Mouse (Mus musculus) kidney, postnatal 14 days (tissue): ENCODE results near the gene Nmur1.

ENCODE experiments used
- DNase-seq: peaks from one replicate; pipeline ENCODE4 v3.0.0; 2022; ENCODE audit warnings: mixed read lengths

The Nmur1 gene

DNA sequence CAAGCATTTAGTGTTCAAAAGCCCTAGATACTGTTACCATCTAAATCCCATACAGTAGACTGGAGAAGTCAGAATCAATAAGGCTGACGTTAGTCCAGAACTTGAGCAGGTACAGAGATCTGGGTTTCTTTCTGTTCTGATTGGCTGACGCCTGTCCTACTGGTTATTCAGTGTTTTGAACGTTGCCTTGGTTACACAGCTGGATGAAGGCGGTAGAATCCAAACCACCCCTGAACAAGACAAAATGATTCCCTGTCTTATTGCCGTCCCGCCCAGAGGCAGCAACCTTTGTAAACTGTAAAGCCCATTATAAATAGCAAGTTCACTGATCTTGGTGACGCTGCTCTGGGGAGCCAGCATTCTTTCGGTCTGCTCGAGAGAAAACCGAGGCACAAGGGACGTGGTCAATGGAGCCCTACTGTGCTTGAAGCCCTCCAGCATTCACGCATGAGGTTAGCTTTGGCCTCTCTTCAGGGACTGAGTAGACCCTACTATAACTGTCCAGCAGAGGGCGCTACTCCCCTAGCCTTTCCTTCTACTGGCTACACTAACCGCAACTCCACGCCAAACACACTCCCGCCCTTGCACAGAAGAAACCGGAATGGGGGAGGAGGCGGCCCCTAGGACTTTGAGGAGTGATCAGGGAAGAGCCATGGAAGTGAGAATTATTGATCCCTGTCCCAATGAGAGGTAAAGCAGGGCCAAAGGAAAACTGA, 14.3 kb upstream of the Nmur1 start:
- DNase-seq: peak; percentile 95

DNA sequence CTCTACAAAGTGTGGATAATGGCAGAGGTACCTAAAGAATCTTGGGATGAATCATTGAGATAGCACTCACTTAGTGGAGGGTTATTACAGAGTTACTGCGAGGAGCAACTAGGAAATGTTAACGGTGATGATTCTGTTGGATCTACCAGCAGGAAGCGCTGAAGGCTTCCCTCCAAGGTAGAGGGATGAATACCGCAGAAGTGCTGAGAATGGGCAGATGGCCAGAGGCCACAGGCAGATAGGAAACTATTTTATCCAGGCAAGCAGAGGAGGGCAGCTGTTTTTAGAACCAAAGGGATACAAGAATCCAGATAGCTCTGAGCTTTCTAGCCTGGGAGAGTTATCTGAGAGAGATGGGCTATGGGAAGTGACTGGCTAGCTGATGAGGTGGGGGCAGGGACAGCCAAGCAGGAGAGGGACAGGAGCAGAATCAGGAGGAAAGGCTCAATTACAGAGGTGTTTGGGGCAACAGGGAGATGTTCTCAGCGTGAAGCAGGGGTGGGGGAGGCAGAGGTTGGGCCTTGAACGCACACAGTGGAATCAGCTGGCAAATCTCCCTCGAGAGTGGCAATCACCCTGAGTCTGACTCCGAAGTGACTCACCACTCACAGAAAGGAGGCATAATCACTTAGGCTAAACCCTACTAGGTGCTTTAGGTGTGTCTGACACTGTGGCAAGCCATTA, 13.6 kb upstream of the Nmur1 start:
- DNase-seq: no peak

DNA sequence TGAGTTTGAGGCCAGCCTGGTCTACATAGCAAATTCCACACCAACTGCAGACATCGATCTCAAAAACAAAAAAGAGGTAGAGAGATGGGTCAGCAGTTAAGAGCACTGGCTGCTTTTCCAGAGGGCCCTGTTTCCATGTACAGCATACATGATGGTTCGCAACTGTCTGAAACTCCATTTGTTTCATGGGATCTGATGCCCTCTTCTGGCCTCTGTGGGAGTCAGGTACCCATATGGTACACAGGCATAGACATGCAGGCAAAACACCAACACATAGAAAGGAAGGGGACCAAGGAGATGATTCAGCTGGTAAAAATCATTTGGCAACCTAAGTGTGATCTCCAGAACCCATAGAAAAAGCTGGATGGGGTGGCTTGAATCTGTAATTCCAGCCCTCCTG, 12.5 kb upstream of the Nmur1 start:
- DNase-seq: no peak

DNA sequence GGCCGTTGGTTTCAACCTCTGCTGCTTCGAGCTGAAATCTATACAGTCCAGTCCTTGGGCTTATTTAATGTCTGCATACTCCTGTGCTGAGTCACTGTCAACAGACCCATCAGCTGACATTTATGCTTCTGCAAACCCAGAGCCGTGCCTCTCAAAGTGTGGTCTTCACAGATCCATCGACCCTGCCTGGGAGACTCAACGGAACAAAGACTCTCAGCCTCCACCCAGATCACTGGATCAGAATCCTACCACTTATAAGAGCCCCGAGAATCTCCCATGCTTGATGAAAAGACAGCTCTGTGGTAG, 11.9 kb upstream of the Nmur1 start:
- DNase-seq: no peak

DNA sequence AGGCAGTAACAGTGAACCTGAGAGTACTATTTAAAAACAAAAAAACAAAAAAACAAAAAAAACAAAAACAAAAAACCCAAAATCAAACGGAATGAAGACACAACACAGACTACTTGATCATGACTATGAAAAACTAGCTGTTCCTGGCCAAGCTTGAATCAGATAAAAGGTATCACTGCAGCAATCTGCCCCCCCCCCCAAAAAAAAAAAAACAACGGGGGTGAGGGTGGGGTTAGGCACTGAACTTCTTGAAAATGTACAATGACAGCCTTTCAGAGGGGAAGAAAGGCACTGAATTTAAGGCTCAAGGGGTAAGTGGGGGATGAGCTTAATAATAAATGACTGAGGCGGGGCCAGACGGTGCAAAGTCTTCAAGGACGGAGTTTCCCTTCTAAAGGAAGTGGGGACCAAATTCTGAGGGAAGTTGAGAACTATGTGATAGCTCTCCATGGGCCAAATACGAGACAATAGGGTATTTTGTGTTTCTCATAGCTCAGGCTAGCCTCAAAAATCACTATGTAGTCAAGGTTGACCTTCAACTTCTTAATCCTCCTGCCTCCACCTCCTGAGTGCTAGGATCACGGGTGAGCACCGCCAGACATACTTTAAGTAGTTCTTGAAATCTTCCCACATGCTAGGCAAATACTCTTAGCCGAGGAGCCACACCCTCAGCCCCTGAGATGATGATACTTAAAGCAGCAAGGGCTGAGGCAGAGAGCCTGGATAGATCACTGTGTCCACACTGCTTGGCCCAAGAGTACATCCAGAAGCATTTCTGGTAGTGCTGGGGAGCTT, 11.4 kb upstream of the Nmur1 start:
- no peak for DNase-seq

DNA sequence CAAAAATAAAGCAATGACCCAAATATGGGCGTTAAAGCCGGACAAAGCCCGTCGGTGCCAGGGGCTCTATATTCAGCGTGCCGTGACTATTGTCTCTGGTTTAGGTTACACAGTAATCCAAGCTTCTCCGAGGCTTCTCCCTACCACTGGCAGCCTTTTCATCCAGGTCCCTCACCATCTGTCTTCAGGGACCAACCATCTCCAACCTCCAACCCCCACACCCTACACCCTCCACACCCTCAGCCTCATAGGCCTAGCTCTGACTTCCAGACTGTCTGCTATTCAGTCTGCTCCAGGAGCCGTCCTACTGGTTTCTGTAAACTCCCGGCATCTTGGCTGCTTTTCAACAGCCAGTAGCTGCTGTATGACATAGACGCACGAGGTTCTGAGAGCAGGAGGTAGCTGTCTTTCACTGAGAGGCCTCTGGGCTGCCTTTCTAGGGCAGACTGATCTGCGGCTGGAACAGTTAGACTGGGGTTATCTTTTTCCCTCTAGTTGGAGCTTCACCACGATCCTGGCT, 9.3 kb upstream of the Nmur1 start:
- peak; percentile 74 for DNase-seq

DNA sequence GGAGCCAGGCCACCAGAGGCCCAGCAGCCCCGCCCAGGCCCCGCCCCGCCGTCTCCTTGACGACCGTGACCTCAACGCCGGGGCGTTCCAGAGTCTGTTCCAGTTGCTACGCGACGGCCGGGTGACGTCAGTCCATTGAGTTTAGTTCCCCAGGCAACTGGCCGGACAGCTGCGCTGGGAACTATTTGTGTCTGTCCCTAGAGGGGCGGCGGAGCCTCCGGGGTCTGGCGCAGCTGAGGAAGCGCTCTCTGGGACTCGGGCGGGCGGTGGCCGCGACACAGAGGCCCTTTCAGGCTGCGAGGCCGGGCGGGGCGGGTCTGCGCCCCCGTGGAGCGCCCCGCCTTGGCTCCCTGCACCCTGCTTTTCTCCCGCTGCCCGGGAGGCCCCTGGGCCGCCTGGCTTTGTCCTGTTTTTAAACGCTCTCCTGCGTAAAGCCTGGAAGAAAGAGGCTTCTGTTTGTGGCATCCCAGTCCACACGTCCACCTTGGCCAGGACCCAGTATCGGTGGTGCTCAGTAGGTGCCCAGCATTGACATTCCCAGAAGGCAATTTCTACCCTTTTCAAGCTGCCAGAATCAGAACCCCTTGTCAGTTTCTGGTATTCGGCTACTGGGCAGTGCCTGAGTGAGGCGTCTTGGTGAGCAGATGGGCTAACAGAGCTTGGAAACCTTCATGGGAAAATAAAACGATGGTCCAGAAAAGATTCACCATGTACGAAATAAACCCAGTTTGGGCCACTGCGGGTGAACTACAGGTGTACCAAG, 8.6 kb upstream of the Nmur1 start:
- peak; percentile 100 for DNase-seq

DNA sequence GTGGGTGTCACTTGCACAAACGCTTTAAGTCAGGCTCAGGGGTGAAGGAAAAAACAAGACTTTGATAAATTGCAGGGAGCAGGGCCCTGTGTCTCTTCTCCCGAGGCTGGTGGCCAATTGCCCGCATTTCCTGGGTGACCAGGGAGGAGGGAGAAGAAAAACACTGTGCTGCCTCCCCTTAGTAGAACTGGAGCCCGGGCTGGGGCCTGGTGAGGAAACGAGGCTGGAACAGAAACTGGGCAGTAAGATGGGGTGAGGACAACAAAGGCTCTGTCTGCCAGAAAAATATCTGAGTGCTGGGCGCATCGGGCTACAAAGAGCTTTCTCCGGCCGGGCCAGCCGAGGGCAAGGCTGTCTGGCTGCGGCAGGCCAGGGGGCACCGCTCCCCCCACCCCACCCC, 8.0 kb upstream of the Nmur1 start:
- no peak for DNase-seq

DNA sequence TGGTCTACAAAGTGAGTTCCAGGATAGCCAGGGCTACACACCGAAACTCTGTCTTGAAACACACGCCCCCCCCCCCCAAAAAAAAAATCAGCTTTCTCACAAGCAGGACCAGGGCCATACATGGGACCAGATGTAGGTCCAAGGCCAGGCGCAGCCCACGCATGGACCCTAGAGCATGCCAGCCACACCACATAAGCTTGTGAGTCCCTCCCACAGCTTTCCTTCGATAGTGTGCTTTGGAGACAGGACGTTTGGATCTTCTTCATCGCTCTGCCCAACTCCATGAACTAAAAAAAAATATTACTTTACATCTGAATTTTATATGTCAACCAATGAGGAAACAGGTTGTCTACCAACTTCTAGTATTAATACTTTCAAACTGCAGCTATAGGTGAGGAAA, 7.3 kb upstream of the Nmur1 start:
- DNase-seq: no peak

DNA sequence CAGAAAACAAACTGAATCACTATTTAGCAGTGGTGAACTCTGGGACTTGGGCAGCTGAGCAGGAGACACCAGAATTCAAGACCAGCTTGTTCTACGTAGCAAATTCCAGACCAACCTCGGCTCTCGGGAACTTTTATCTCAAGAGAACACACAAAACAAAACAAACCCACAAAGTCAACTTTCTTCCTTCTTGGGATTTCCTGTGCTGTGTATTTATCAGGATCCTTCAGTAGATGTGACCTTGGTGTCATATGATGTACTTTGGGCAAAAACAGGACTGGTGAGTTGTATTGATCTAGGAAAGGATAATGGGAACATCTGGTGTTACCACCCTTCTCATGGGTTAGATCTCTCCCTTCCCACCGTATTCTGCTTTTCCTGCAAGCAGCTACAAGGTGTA, 6.8 kb upstream of the Nmur1 start:
- no peak for DNase-seq

DNA sequence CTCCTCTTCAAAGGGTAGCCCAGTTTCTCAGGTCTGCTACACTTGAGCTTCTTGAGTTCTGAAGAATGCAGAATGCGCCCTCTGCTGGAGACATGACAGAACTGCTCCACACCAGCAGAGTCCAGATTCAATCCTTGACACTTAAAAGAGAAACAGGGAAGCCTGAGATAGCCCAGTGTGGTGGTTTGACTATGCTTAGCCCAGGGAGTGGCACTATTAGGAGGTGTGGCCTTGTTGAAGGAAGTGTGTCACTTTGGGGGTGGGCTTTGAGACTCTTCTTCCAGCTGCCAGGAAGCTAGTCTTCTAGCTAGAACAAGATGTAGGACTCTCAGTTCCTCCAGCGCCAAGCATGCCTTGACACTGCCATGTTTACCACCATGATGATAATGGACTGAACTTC, 4.0 kb upstream of the Nmur1 start:
- peak; percentile 81 for DNase-seq

DNA sequence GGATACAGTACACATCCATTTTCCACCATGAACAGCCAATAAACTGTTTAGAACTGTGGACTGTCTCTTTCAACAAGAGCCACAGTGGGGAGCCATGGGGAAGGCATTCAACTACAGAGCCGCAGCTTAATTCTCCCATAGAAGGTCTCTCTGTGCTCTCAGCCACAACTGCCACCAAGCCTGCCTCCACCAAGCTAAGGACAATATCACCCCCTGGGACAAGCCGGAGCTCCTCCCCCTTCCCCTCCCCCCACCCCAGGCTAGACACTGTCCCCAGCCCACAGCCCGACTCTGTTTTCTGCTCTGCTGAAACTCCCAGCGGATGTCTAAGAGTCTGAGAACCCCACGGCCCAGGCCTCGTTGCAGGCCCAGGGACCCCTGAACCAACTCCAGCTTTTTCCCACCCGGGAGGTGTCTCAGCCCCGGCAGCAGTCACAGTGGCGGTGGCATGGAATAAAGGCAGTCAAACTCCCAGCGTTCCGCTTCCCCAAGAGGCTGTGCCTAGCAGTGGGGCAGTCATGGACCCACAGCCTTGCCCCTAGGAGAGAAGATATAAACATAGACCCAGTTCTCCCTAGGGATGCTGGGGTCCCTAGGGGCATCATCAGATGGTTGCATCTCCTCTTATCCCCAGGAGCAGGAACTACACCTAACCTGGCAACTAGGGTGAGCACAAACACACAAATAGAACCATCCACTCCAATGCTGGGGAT, 1.0 kb downstream of the Nmur1 start:
- DNase-seq: no peak

DNA sequence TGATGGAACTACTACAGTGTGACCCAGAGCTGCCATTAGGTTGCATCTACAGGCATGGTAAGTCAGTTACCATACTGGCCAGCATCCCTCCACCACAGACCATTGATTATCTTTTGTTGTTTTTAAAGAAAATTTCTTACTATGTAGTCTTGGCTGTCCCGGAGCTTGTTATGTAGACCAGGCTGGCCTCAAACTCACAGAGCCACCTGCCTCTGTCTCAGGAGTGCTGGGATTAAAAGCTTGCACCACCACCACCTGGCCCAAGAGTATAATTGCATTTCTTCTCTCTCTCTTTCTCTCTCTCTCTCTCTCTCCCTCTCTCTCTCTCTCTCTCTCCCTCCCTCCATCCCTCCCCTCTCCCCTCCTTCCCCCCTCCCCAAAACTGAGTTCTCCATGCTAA, 1.7 kb downstream of the Nmur1 start:
- DNase-seq: no peak

DNA sequence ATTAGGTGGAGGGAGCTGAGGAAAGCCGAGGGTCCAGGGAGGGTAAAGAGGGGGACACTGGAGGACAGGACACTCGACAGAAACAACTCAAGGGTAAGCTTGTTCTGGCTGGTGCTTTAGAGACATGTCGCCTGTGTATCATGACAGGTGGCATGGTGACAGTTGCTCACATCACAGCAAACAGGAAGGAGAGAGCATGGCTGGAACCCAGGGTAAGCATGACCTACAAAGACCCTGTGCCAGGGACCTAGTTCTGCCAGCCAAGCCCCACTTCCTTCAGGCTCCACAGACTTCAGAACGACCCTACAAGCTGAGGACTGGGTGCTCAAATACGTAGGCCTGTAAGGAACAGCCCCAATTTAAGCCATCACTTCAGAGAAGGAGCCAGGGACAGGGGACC, 2.1 kb downstream of the Nmur1 start:
- DNase-seq: no peak

DNA sequence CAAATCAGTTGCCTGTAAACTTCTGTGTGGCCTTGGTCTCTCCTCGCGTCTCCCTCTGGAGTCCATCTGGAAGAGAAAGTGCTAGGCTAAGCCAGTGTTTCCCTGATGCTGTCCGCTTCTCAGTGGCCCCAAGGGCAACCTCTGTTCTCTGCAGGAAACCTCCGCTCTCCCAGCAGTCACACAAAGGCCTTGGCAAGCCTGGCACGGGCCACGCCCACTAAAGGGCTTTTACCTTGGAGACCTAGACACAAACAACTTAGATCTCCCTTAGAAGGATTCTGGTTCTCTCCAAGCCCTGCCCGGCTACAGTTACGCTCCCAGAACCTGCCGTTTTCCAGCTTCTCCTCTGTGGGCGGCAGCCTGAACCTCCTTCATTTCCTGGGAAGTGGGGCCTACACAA, 5.0 kb downstream of the Nmur1 start:
- no peak for DNase-seq

DNA sequence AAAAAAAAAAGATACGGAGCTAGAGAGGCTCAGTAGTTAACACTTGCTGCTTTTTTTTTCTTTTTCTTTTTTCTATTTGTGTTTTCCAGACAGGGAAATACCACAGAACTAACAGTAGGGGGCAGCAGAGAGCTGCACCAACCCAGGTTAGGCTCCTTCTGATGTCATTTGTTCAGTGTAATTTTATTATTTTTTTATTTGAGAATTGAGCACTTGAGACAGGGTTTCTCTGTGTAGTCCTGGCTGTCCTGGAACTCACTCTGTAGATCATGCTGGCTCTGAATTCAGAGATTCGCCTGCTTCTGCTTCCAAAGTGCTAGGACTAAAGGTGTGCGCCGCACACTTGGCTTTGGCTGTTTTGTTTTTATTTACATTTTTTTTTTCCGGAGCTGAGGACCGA, 9.7 kb downstream of the Nmur1 start:
- DNase-seq: no peak

DNA sequence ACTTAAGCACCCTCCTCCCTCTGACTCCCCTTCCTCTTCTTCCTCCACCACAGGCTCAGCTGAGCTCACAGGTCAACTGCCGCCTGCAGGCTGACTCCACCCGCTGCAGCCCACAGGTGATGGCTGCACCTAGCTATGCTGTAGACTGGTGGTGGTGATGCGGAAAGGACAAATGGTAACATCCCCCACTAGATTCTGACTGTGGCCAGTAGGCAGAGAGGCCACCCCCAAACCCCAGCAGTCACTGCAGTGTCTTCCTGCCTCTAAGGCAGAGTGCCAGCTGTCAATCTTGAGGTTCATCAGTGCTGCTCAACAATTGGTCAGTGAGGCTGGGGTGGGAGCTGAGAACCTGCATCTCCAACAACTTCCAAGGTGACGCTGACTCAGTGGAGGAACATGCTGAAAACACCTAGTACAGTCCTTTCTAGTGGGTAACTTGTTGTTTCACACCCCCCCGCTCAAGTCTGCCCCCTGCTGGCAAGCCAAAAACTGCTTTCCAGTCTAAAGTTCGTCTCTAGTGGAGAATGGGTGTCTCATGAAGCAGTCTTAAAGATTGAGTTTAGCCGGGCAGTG, 10.3 kb downstream of the Nmur1 start:
- DNase-seq: no peak

DNA sequence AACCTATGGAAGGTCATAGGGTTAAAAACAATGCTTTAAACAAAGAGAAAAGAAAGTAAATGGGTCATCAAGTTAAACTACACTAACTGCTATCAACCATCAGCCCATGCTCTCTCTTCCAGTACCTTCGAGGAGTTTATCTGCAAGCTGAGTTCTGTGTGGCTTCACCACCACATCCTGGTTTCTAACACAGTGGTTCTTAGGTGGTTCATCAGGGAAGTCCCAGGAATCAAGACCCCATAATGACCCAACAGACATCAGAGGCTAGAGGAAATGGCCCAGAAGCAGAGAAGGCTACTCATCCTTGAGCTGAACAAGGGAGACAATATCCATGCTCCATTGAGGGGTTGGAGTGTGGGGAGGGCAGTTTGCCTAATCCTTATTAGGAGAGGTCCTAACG, 10.9 kb downstream of the Nmur1 start:
- DNase-seq: no peak

DNA sequence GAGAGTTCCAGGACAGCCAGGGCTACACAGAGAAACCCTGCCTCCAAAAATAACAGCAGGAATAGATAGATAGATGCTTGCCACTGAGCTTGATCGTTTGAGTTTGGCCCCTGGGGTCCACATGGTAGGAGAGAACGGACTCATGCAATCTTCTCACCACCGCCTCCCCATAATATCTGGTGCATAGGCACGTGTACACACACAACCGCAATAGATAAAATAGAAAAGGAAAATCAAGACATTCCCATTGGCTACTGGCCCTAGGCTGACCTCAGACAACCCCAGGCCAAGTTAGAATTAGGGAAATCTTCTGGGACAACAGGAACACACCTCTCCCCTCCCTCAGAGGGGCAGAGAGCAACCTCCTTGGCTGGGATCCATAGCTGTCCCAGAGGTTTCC, 11.3 kb downstream of the Nmur1 start:
- no peak for DNase-seq

DNA sequence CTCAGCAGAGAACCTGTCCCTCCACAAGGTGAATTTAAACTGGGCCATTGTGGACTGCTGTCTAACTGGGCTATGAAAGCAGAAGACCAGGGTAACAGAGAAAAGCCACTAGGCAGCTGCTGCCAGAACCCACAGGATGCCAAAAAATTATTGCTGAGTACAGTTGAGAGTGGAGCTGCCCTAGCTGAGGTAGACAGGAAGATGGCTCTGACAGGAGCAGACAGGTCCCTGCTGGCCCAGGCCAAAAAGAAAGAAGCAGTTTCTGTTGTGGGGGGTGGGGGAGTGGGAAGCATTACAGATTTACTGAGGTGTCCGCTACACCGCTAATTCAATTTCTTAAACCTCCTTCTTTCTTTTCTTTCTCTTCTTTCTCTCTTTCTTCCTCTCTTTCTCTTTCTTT, 16.6 kb downstream of the Nmur1 start:
- DNase-seq: no peak

DNA sequence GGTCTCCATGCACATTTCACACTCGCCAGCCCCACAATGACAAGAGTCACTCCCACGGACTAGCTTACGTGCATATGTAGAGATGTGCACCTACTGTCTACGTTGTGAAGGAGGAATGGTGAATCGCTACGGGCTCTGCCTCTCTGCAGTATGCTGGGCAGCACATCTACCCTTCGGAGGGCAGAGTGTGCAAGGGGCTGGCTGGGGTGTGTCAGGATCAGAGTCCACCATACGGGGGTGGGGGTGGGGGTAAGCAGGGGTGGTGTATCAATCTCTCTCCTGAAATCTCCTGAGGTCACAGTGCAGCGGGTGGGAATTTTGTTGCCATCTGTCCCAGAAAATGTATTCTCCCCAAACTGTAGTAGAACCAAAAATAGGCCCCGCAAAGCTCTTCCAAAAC, 17.5 kb downstream of the Nmur1 start:
- no peak for DNase-seq

DNA sequence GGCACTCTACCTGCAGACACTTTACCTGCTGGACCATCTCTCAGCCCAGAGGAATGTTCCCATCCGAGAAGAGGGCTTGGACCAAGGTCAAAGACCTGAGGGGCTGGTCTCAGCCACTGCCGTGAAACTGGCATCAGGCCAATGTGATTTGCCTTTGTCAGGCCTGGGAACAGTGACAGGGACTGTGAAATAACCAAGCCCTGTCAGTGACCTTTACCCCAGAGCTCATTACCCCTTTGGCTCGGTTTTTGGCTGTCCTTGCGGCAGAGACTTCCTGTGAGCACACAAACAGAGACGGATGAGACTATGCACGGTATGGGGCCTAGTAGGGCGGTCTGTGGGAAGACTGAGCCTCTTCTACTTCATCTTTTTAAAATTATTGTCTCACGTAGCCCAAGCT, 19.1 kb downstream of the Nmur1 start:
- DNase-seq: peak; percentile 59
